Mouse (Mus musculus) liver, adult 2 months (tissue): ENCODE data around the gene Atf6b. TPM values are rescaled to one million over a fixed set of nuclear protein-coding genes. Genes with fewer than 3 reads are reported as not detected.
A peak's percentile ranks its signal among the peaks of the same experiment; 100 is the strongest.

Experiments
- DNase-seq: peaks from one replicate; pipeline ENCODE4 v3.0.0-alpha.2; 2011; ENCODE audit warnings: low read depth, low spot score; ENCODE audit errors: extremely low read depth
- H3K27ac ChIP-seq: fragments of 200-500 bp; replicated peaks from 2 replicates; pipeline ENCODE4 v1.5.1; 2012; ENCODE audit warnings: low read depth, mild to moderate bottlenecking, control low read depth, inconsistent platforms, low read length; ENCODE audit not compliant: insufficient read depth
- H3K27me3 ChIP-seq: fragments of 200-500 bp; 2 replicates; pipeline ENCODE4 v1.6.1; 2012; ENCODE audit warnings: mild to moderate bottlenecking, moderate library complexity, low read length, inconsistent platforms; ENCODE audit not compliant: control insufficient read depth, insufficient read depth
- H3K36me3 ChIP-seq: fragments of 200-500 bp; 2 replicates; pipeline ENCODE4 v1.6.1; 2012; ENCODE audit warnings: low read length, inconsistent platforms; ENCODE audit not compliant: control insufficient read depth, insufficient read depth
- H3K4me1 ChIP-seq: fragments of 200-500 bp; 2 replicates; pipeline ENCODE4 v1.6.1; 2011; ENCODE audit warnings: low read length; ENCODE audit not compliant: control insufficient read depth, insufficient read depth
- H3K4me3 ChIP-seq: fragments of 200-500 bp; 2 replicates; pipeline ENCODE4 v1.5.1; 2011; ENCODE audit warnings: low read depth, mild to moderate bottlenecking, control low read depth, low read length, moderate library complexity; ENCODE audit not compliant: insufficient read depth
- H3K79me2 ChIP-seq: fragments of 200-500 bp; 2 replicates; pipeline ENCODE4 v1.6.1; 2012; ENCODE audit warnings: inconsistent platforms, mild to moderate bottlenecking, low read length, moderate library complexity; ENCODE audit not compliant: control insufficient read depth, insufficient read depth
- H3K9ac ChIP-seq: fragments of 200-500 bp; 2 replicates; pipeline ENCODE4 v1.6.1; 2012; ENCODE audit warnings: low read depth, mild to moderate bottlenecking, control low read depth, inconsistent platforms, low read length
- CTCF ChIP-seq: fragments of 200-500 bp; IDR thresholded peaks from 2 replicates; pipeline ENCODE4 v1.5.1; 2011; ENCODE audit warnings: low read depth, low read length, control low read depth
- POLR2A ChIP-seq: fragments of 200-500 bp; IDR thresholded peaks from 2 replicates; pipeline ENCODE4 v1.6.1; 2011; ENCODE audit warnings: low read length, control low read depth; ENCODE audit not compliant: insufficient read depth; ENCODE audit errors: extremely low read depth
- WGBS: fragments of 180-500 bp; shearing (Covaris S2); methylation state at CpG from one replicate; pipeline ENCODE4 v1.1.7; 2018; 5-methylcytosine and 5-hydroxymethylcytosine counted together
- polyA plus RNA-seq: library from polyadenylated mRNA; depleted of rRNA; stranded (reverse); fragments of >200 nt; gene quantifications from 2 replicates; pipeline ENCODE4 v1.2.3, GENCODE M21; 2012
- total RNA-seq: library from RNA; depleted of rRNA; stranded (reverse); fragments of >200 nt; gene quantifications from 2 replicates; pipeline ENCODE4 v1.2.3, GENCODE M21; 2014

Atf6b gene
- total and polyA plus RNA-seq, 2 experiments = 4.4 to 34.6 TPM

DNA sequence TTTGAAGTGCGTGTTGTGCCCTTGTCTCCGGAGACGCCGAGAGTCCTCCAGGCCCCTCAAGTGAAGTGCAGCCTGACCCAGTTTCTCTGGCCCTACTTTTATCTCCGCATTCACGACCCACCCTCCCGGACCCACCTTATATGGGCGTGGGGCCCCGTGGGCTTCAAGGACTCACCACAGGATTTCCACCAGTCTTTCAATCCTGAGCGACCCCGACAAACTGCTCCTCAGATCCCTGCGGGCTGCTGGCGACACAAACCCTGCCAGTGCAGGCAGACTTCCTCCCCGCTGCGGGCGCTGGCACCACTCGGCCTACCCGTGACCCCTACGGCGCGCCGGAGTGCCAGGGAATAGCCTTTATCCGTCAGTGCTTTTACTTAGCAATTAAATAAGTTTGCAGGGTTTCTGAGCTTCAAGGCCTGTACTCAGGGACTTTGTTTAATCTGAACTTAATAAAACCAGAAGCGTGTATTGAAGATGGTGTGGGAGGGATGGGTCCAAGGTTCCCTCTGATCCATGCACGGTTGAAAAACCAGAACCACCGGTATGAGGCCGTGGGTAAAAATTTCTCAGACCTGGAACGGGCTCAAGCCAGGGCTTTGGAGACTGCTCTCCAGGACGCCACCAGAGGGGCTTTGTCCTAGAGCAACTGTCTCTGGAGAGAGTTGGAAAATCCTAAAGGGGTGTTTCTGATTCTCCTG, 18.9 kb upstream of the Atf6b start, which contains the start of gene Ppt2:
Gene Ppt2, minus strand, starts transcription at position 568 of the 701 bp plus-strand sequence.
- peak; percentile 44 for DNase-seq

DNA sequence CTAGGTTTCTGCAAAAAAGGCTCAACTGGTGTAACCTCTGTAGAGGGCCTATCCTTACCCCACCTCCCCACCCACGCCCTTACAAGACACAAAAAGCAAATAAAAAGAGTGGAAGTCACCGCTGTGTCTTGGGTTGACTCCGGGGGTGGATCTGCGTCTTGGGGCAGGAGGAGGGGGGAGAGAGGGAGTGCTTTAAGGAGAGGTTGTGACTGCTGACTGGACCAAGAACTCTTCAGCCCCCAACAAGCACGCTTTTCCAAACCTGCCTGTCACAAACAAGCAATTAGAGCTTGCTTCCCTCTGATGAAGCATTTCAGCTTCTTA, 18.3 kb upstream of the Atf6b start:
- TF ChIP-seq POLR2A (no peak), CTCF (no peak)
- no peaks in the 10 kb centered on the region for H3K79me2 ChIP-seq
- 59% methylated on average over 5 of the region's 5 CpGs for WGBS
- H3K36me3 ChIP-seq = peaks cover 2% of the 10 kb centered on the region; the same call in 1 of the 2 replicates
- DNase-seq = no peak
- no peaks in the 10 kb centered on the region for H3K27me3 ChIP-seq
- no peak overlapping the region for H3K4me3 ChIP-seq
- H3K27ac ChIP-seq = peak overlapping the region; percentile 82
- 0 out of 2 replicates have a peak, but pooled peaks cover 5% of the 10 kb centered on the region for H3K4me1 ChIP-seq
- H3K9ac ChIP-seq = no peak overlapping the region

More for the DNA sequence above, 18.9 kb upstream of the Atf6b start, which contains the start of gene Ppt2:
- Histone ChIP-seq H3K27me3 (no peaks in the 10 kb centered on the region), H3K9ac (peak within 1 kb of the TSS; percentile 75), H3K27ac (peak within 1 kb of the TSS; percentile 82), H3K4me1 (0 out of 2 replicates have a peak, but pooled peaks cover 5% of the 10 kb centered on the region), H3K4me3 (peak within 1 kb of the TSS; percentile 72), H3K79me2 (no peaks in the 10 kb centered on the region), H3K36me3 (peaks cover 2% of the 10 kb centered on the region; the same call in 1 of the 2 replicates)
- TF ChIP-seq CTCF (no peak), POLR2A (no peak)
- 2% methylated on average over 29 of the region's 29 CpGs for WGBS

DNA sequence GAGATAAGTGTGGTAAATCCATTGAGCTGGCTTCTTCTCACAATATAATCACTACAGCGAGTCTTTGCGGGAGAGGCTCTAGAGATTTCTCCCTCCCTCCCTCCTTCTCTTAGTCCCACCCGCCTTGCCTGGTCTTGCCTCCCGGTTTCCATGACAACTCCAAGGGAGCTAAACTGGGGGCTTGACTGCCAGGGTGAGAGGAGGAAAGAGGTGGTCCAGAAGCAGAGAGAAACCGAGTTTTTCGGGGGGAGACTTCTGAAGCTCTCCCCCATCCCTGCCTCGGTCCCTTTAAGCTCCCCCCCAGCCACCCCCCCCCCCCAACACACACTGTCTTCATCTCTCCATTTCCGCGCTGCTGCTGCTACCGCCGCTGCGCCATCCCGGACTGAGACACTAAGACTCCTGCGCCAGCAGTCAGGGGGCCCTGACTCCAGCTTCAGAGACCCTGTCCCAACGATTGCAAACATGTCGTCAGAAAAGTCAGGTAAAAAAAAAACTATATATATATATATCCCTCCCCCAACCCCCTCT, 17.7 kb upstream of the Atf6b start, which contains the start of gene Prrt1:
Gene Prrt1, plus strand, starts transcription at position 313 of the 531 bp plus-strand sequence.
- H3K27ac ChIP-seq = peak within 1 kb of the TSS; percentile 82
- 0 out of 2 replicates have a peak, but pooled peaks cover 5% of the 10 kb centered on the region for H3K4me1 ChIP-seq
- no peaks in the 10 kb centered on the region for H3K27me3 ChIP-seq
- H3K9ac ChIP-seq = no peak within 1 kb of the TSS
- no peaks in the 10 kb centered on the region for H3K79me2 ChIP-seq
- no peak within 1 kb of the TSS for H3K4me3 ChIP-seq
- H3K36me3 ChIP-seq = peaks cover 2% of the 10 kb centered on the region; the same call in 1 of the 2 replicates
- no peak for TF ChIP-seq POLR2A
- TF ChIP-seq CTCF = no peak
- WGBS = 44% methylated on average over 16 of the region's 16 CpGs
- no peak for DNase-seq

DNA sequence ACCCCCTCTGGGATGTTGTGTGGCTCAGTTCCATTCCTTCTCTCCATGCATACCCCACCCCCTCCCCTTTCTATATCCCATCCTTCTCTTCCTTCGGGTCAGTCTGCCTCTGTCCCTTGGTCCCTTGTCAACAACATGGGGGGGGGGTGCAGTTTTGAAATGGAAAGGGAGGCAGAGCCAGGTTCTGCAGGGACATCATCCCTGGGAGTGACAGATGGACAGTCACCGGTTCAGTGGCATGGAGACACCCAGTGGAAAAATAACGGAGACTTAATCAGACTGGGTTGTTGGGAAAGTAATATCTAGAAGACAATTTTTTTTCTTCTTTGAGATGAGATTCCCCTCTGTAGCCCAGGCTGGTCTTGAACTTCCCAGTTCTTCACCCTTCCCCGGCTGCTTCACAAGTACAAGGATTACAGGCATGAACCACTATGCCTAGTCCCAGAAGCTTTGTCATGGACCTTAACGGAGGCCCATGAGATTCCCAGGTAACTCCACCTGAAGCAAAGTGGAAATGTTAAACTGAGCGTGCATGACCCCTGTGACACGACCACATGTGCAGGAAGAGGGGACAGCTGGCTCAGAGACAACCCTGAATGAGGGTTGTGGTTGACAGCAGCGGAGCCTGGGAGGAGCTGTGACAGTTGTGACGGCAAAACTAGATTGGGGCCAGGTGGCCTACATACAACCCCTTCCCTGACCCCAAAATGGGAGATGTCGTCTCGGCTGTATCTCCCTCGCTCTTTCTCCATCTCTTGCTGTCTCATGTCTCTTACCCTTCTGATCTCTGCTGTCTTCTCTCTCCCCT, 16.9 kb upstream of the Atf6b start:
- peaks cover 2% of the 10 kb centered on the region; the same call in 1 of the 2 replicates for H3K36me3 ChIP-seq
- H3K79me2 ChIP-seq = no peaks in the 10 kb centered on the region
- TF ChIP-seq POLR2A = no peak
- TF ChIP-seq CTCF = no peak
- H3K9ac ChIP-seq = no peak overlapping the region
- WGBS = 68% methylated on average over 12 of the region's 12 CpGs
- no peak for DNase-seq
- no peak overlapping the region for H3K4me3 ChIP-seq
- 0 out of 2 replicates have a peak, but pooled peaks cover 5% of the 10 kb centered on the region for H3K4me1 ChIP-seq
- no peak overlapping the region for H3K27ac ChIP-seq
- H3K27me3 ChIP-seq = no peaks in the 10 kb centered on the region

DNA sequence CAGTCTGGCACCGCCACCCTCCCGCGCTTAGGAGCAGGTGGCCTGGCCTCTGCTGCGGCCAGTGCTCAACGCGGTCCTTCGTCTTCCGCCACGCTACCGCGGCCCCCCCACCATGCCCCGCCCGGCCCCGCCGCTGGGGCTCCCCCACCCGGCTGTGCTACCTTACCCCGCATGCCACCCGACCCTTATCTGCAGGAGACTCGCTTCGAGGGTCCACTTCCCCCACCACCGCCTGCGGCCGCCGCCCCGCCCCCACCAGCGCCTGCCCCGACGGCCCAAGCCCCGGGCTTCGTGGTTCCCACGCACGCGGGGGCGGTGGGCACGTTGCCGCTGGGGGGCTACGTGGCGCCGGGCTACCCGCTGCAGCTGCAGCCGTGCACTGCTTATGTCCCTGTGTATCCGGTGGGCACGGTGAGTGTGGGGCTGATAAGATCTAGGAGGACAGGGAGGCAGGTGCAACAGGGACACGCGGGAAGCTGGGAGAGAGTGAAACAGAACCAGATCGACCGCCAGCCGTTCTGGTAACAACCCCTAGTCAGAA, 16.1 kb upstream of the Atf6b start:
- TF ChIP-seq CTCF (no peak), POLR2A (no peak)
- H3K36me3 ChIP-seq = no peaks in the 10 kb centered on the region
- no peak overlapping the region for H3K27ac ChIP-seq
- H3K9ac ChIP-seq = peak overlapping the region; percentile 48; the same call in 1 of the 2 replicates
- peak overlapping the region; percentile 22; the same call in 1 of the 2 replicates for H3K4me3 ChIP-seq
- 0 out of 2 replicates have a peak, but pooled peaks cover 5% of the 10 kb centered on the region for H3K4me1 ChIP-seq
- H3K27me3 ChIP-seq = no peaks in the 10 kb centered on the region
- no peaks in the 10 kb centered on the region for H3K79me2 ChIP-seq
- no peak for DNase-seq
- WGBS = 8% methylated on average over 43 of the region's 48 CpGs
